Mouse (Mus musculus): ENCODE measurements at regions not wholly inside any gene's neighbourhood (a gene's known extent, or its start where the extent isn't known, plus 50 kb on each side); places are given as distances from the start of the nearest gene placed in this dataset.

GRCm38 (mm10) chr14:31891500-31892185 lies 61.2 kb upstream of the Ankrd28 start:
- no peak for DNase-seq (ENCODE audit: low read depth, low spot score)

GRCm38 (mm10) chr14:31892186-31892510 lies 61.7 kb upstream of the Ankrd28 start:
- DNase-seq (ENCODE audit: low read depth, low spot score), result no peak

DNA sequence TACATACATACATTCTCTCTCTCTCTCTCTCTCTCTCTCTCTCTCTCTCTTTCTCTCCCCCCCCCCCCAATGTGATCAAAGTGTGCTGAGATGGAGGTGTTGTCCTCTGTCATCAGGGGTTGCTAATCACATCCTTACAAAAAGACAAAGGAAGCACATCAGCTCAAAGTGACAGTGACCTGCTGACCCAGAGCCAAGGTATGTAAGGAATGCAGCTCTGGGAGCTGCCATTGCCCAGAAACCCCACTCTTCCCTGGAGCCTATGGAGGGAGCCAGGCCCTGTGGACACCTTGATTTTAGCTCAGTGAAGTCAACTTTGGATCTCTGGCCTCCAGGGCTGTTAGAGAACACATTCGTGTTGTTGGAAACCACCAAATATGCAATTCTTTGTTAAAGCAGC lies 66.0 kb upstream of the Ankrd28 start:
- no peak for DNase-seq (ENCODE audit: low read depth, low spot score)

GRCm38 (mm10) chr14:31899504-31899903 lies 69.1 kb upstream of the Ankrd28 start:
- DNase-seq (ENCODE audit: low read depth, low spot score), result no peak

DNA sequence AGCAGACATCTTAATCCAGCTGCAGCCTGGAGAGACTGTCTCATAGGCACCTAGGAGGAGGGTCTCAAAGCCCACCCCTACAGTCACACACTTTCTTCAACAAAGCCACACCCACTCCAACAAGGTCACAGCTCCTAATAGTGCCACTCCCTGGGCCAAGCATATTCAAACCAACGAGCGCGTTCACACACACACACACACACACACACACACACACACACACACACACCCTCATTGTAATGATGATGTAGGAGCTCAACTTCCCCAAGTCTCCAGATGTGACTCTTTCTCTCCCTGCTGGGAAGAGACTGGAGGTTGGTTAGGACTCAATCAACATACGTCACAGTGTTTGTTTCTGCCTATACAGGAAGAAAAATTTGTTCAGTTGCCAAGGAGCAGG lies 69.5 kb upstream of the Ankrd28 start:
- no peak for DNase-seq (ENCODE audit: low read depth, low spot score)

- no peak for DNase-seq (ENCODE audit: low read depth, low spot score)
These were observed 71.5 kb upstream of the Ankrd28 start for GRCm38 (mm10) chr14:31901901-31902300.

DNA sequence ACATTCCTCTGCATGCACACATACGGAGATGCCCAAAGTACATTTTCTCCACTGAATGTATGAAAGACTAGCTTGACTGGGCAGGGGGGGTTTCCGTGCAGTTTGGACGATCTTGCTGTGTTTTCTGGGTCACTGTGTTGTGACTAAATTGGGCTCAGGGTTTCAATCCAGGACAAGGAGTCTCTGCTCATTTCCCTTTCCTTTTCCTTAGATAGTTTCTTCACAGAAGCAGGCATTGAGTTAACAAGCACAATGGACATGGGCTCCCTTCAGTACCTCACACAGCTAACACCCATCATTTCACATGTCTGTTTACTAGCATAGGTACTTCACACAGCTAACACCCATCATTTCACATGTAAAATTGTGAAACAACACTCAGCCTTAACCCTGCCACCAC lies 73.2 kb upstream of the Ankrd28 start:
- no peak for DNase-seq (ENCODE audit: low read depth, low spot score)

- no peak for DNase-seq (ENCODE audit: low read depth, low spot score)
These were observed 78.1 kb upstream of the Ankrd28 start for GRCm38 (mm10) chr14:31908591-31908990.

DNA sequence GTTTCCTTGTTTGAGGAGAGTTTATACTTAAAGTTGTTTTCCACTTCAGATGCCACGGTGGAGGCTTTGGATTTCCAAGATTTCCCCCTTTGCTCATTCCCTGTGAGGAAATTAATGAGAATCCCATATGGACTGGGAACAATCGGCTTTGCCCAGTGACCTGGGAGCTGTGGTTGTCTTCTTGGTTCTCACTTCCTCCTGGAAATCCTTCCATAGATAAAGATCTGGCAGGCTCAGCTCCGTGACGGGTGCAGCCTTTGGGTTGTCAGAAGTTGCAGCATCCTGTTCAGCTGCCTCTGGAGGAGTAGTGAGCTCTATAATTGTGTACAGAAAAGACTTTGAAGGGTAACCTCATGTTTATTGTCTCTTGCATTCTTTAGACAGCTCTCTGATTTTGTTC lies 78.8 kb upstream of the Ankrd28 start:
- no peak for DNase-seq (ENCODE audit: low read depth, low spot score)

DNA sequence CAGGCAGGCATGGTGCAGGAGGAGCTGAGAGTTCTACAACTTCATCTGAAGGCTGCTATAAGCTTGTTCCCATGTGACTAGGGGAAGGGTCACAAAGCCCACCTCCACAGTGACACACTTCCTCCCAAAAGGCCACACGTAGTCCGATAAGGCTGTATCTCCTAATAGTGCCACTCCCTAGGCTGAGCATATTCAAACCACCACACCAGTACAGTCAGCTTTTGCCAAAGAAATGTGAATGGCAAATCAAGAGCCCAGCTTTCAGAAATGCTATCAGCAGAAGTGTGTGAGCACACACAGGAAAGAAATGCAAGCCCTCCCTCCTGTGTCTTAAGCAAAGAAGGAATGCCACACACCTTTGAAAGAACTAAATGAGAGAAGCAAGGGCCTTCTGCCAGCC lies 80.4 kb upstream of the Ankrd28 start:
- no peak for DNase-seq (ENCODE audit: low read depth, low spot score)

DNA sequence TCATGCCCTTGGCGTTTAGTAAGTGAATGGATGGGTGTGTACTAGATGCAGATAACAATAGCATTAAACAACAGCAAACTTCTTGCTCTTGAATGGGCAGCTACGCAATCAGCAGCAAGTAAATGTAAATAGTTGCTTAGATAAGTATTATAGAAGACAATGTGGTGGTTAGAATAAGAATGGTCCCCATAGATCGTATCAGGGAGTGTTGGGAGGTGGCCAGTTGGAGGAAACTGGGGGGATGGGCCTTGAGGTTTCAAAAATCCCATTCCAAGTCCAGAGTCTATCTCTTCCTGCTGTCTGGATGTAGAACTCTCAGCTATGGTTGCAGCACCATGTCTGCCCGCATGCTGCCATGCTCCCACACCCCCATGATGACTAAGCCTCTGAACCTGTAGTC lies 88.0 kb upstream of the Ankrd28 start:
- no peak for DNase-seq (ENCODE audit: low read depth, low spot score)

GRCm38 (mm10) chr14:31918921-31919320 lies 88.5 kb upstream of the Ankrd28 start:
- DNase-seq (ENCODE audit: low read depth, low spot score), result no peak

DNA sequence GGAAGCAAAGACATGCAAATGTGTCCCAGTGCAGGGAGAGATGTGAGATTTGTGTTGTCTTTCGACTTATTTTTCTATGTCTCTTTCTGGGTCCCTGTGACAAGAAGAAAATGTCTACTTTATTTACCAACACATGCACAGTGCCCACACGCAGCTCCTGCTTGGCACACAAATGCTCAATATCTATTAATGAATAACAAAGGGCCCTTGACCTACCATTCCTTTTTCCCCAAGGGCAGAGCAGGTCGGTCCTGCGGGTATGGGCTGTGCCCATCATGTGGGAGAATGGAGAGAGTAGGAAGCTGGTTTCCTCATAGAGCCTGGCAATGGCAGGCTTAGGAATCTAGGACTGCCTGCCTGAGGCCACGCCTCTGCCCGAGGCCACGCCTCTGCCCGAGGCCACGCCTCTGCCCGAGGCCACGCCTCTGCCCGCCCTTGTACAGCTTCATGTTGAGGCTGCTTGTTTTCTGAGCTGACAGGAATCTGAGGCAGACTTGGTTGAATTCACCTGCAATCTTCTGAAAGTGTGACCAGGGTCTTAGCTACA lies 98.8 kb upstream of the Ankrd28 start:
- DNase-seq (ENCODE audit: low read depth, low spot score), result peak; percentile 37

GRCm38 (mm10) chr14:31930367-31930766 lies 98.4 kb upstream of the Galnt15 start:
- peak; percentile 49 for DNase-seq (ENCODE audit: low read depth, low spot score)

- DNase-seq (ENCODE audit: low read depth, low spot score), result no peak
These were observed 96.8 kb upstream of the Galnt15 start for GRCm38 (mm10) chr14:31931971-31932370.

- no peak for DNase-seq (ENCODE audit: low read depth, low spot score)
These were observed 95.3 kb upstream of the Galnt15 start for GRCm38 (mm10) chr14:31933441-31933840.

- DNase-seq (ENCODE audit: low read depth, low spot score), result peak; percentile 38
These were observed 94.9 kb upstream of the Galnt15 start for GRCm38 (mm10) chr14:31933841-31934271.

DNA sequence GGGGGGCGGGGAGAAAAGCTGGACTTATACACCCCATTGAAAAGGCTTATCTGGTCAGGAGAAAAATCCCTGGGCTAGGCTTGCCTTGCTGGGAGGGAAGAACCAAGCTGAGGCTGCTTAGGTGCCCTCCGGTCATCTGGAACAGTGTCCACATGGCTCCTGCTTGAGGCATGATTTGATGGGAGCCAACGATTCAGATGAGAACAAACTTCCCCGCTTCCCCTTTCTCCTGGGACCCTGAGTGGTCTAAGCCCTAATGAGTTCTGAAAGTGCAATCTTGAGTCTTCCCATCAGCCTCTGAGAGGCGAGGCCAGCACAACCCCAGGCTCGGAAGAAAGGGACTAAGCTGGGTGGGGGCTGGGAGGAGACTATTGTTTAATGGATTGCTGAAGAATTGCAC lies 94.5 kb upstream of the Galnt15 start:
- no peak for DNase-seq (ENCODE audit: low read depth, low spot score)

DNA sequence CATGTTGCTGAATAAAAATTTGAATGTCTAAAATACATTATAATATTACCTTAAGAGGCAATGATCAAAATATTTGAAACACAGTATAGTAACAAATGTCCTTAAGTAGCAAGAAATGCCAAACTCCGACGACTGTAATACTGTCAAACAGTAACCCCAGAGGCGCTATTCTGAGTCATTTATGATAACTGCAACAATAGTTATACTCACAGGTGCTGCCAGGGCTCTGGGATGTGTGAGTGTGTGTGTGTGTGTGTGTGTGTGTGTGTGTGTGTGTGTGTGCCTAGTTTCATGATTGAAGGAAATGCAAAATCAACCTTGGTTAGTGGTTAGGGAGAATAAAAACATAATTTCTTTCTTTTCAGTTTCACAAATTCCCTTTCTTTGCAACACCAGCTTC lies 94.0 kb upstream of the Galnt15 start:
- DNase-seq (ENCODE audit: low read depth, low spot score), result peak; percentile 46

DNA sequence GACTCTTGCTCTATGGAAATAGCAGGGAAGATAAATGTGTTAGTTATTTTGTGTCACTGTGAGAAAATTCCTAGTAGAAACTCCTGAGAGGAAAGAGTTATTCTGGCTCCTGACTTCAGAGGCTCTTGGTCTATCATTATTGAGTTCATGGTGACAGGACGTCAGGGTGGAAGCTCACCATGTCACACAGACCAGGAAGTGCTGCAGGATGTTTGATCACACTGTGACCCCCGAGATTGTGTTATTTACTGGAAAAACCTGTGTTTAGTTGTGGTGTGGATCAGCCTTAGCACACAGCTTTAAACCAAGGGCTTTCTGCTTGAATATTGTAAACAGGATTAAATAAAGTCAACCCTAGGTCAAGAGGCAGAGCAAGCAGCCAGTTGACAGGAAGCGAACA lies 93.4 kb upstream of the Galnt15 start:
- no peak for DNase-seq (ENCODE audit: low read depth, low spot score)

DNA sequence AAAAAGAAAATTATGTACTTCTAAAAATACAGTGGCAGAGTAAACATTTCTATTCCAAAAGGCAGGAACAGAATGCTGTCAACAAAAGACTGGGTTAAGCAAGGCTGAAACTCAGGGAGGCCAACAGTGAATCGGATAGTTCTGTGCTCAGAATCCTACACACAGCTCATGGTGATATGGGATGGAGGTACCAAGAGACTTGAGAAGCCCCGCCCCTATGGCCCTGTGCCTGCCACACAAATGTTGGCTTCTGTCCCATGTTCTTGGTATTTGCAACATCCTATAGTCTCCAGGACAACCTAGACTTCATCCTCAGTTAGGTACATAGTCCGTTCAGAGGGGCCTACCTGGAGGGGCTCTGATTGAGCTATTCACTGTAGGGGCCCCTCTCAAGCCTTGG lies 92.2 kb upstream of the Galnt15 start:
- DNase-seq (ENCODE audit: low read depth, low spot score), result no peak

DNA sequence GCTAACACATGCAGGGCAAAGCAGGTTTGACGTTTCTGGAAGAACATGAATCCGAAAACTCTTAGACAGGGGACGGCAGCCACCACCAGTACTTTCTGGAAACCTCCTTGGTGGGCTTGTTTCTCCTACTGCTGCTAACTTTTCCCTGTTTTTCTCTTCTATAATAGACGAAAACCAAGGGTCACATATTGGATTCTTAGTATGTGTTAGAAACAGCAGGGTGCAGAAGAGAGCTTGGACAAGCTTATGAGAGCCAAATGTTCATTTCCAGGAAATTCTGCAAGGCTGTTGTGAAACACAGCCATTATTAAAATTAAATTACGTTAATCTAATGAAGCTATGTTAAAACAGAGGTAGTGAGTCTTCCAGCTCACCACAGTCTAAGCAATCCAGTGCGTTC lies 87.9 kb upstream of the Galnt15 start:
- DNase-seq (ENCODE audit: low read depth, low spot score), result no peak

GRCm38 (mm10) chr14:31942266-31942960 lies 86.4 kb upstream of the Galnt15 start:
- peak; percentile 50 for DNase-seq (ENCODE audit: low read depth, low spot score)
